Comparison of ENCODE assay signal across 8 mouse cellular contexts in the genomic region with DNA sequence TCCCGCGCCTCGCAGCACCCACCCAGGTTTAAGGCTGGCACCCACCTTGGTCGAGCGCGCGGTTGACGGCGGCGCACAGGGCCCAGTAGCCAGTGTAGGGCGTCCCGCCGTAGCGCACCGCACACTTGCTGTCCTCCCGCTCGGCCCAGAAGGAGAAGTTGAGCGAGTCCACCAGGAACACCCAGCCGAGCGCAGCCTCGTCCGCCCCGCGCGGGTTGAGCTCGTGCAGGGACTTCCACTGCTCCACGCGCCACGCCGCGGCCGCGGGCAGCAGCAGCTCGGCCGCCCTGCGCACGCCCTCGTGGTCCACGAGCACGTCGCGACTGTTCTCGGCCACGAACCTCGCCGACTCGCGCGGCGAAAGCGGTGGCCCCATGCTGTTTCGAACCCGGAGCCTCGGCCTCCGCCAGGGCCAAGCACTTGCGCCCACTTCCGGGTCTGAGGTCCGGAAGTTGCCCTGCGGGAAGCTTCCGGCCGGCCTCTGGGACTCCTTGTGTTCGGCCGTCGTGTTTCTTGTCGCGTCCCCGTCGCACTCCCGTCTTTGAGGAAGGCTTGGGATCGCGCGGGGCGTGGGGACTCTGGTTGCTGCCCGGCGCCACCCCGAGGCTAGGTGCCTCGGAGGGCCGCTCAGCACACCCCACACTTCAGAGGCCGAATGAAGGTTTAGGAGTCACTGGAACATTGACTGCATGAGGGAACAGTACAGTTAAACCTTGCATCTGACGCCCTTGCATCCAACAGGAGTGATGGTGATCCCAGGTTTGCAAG. TPM values are rescaled to one million over a fixed set of nuclear protein-coding genes. Genes with fewer than 3 reads are reported as not detected.
DNase-seq lines count a peak whose midpoint lies in the region; ATAC-seq and TF ChIP-seq lines count a peak whose summit lies in the region.

A gene (minus strand): TSS at position 447 of the 768 bp plus-strand sequence.

- no peak for TF ChIP-seq EP300 in heart, postnatal 0 days (IDR thresholded peaks at IDR 0.05; ENCODE audit: low read depth)

- peak; percentile 44; the same call in 1 of the 2 replicates for TF ChIP-seq POLR2A in lung, adult 2 months (IDR thresholded peaks at IDR 0.05; ENCODE audit: borderline replicate concordance, extremely low read depth, low read depth, low read length)
- TF ChIP-seq POLR2A in testis, adult 2 months (IDR thresholded peaks at IDR 0.05; ENCODE audit: control insufficient read depth, low read depth, low read length), result peak; percentile 46

- peaks cover 38% of the 10 kb centered on the region for H3K36me3 ChIP-seq in forebrain, embryonic 13.5 days (ENCODE audit: poor library complexity, severe bottlenecking)
- H3K36me3 ChIP-seq in heart, postnatal 0 days (replicated peaks; ENCODE audit: control insufficient read depth, insufficient read depth, low read length), result peaks cover 30% of the 10 kb centered on the region
- H3K36me3 ChIP-seq in neural tube, embryonic 14.5 days (ENCODE audit: control insufficient read depth, insufficient read depth, low read length), result peaks cover 16% of the 10 kb centered on the region
- H3K36me3 ChIP-seq in testis, adult 2 months (ENCODE audit: control insufficient read depth, insufficient read depth, low read length), result no peaks in the 10 kb centered on the region

- H3K4me2 ChIP-seq in forebrain, embryonic 13.5 days, result peak within 1 kb of the TSS; percentile 92
- peak within 1 kb of the TSS; percentile 72 for H3K4me2 ChIP-seq in heart, postnatal 0 days (ENCODE audit: low read depth, low read length)
- peak within 1 kb of the TSS; percentile 91 for H3K4me2 ChIP-seq in neural tube, embryonic 14.5 days (ENCODE audit: low read depth, low read length)

- peaks cover 5% of the 10 kb centered on the region for H3K4me1 ChIP-seq in forebrain, embryonic 13.5 days
- H3K4me1 ChIP-seq in heart, postnatal 0 days (ENCODE audit: control insufficient read depth, insufficient read depth), result peaks cover 6% of the 10 kb centered on the region; the same call in 1 of the 2 replicates
- 0 out of 2 replicates have a peak, but pooled peaks cover 3% of the 10 kb centered on the region for H3K4me1 ChIP-seq in lung, adult 2 months (ENCODE audit: control insufficient read depth, insufficient read depth, low read length)
- H3K4me1 ChIP-seq in neural tube, embryonic 14.5 days (ENCODE audit: control insufficient read depth, insufficient read depth, low read length), result 0 out of 2 replicates have a peak, but pooled peaks cover 4% of the 10 kb centered on the region
- H3K4me1 ChIP-seq in testis, adult 2 months (ENCODE audit: control insufficient read depth, insufficient read depth, low read length), result peaks cover 3% of the 10 kb centered on the region; the same call in 1 of the 2 replicates

- peak; percentile 27 for DNase-seq in c-Kit-negative CD71-positive TER-119-positive erythroid progenitor cells, embryonic 14.5 days (ENCODE audit: low read depth, low spot score)
- peak; percentile 61 for DNase-seq in heart, postnatal 0 days (ENCODE audit: low spot score)
- peak; percentile 64 to 82 for DNase-seq in kidney, postnatal 36 days
- DNase-seq in lung, adult 2 months, result peak; percentile 75

- peak within 1 kb of the TSS; percentile 82 for H3K4me3 ChIP-seq in forebrain, embryonic 13.5 days
- H3K4me3 ChIP-seq in heart, postnatal 0 days (ENCODE audit: low read depth, low read length), result peak within 1 kb of the TSS; percentile 56
- peak within 1 kb of the TSS; percentile 91 for H3K4me3 ChIP-seq in lung, adult 2 months (replicated peaks; ENCODE audit: extremely low read depth, low read depth, low read length)
- peak within 1 kb of the TSS; percentile 73 for H3K4me3 ChIP-seq in neural tube, embryonic 14.5 days (ENCODE audit: low read depth, low read length)
- H3K4me3 ChIP-seq in testis, adult 2 months (ENCODE audit: control insufficient read depth, low read depth, low read length), result peak within 1 kb of the TSS; percentile 92

- no peak for TF ChIP-seq CTCF in heart, postnatal 0 days (IDR thresholded peaks at IDR 0.05; ENCODE audit: low read depth)
- no peak for TF ChIP-seq CTCF in lung, adult 2 months (IDR thresholded peaks at IDR 0.05; ENCODE audit: insufficient read depth, low read length)
- no peak for TF ChIP-seq CTCF in testis, adult 2 months (IDR thresholded peaks at IDR 0.05; ENCODE audit: control insufficient read depth, insufficient read depth, insufficient replicate concordance, low read depth, low read length)

- peaks cover 16% of the 10 kb centered on the region for H3K9me3 ChIP-seq in forebrain, embryonic 13.5 days (replicated peaks)
- H3K9me3 ChIP-seq in heart, postnatal 0 days (replicated peaks; ENCODE audit: control insufficient read depth, low read length), result 0 out of 2 replicates have a peak, but pooled peaks cover 17% of the 10 kb centered on the region
- no peaks in the 10 kb centered on the region; the same call in 1 of the 2 replicates for H3K9me3 ChIP-seq in neural tube, embryonic 14.5 days (ENCODE audit: control insufficient read depth, low read length)

- peak; percentile 46 for ATAC-seq in CD4-positive, CD25-positive, alpha-beta regulatory T cell, adult 4 months
- peak; percentile 56 for ATAC-seq in forebrain, embryonic 13.5 days
- ATAC-seq in heart, postnatal 0 days (ENCODE audit: insufficient read depth, low read depth), result peak; percentile 74
- peak; percentile 73 for ATAC-seq in neural tube, embryonic 14.5 days (ENCODE audit: low read depth)

- peak within 1 kb of the TSS; percentile 85 for H3K9ac ChIP-seq in forebrain, embryonic 13.5 days
- H3K9ac ChIP-seq in heart, postnatal 0 days (replicated peaks; ENCODE audit: low read depth, low read length), result peak within 1 kb of the TSS; percentile 57
- H3K9ac ChIP-seq in neural tube, embryonic 14.5 days (replicated peaks; ENCODE audit: low read depth, low read length), result peak within 1 kb of the TSS; percentile 78

- WGBS in forebrain, embryonic 13.5 days, result 2% methylated on average over 80 of the region's 80 CpGs
- 3% methylated on average over 78 of the region's 80 CpGs for WGBS in heart, postnatal 0 days
- 1% methylated on average over 80 of the region's 80 CpGs for WGBS in lung, adult 2 months
- WGBS in neural tube, embryonic 14.5 days, result 4% methylated on average over 80 of the region's 80 CpGs

- 0 out of 2 replicates have a peak within 1 kb of the TSS, but pooled peaks have one; percentile 40 for H3K27ac ChIP-seq in forebrain, embryonic 13.5 days
- peak within 1 kb of the TSS; percentile 2; the same call in 1 of the 2 replicates for H3K27ac ChIP-seq in heart, postnatal 0 days (ENCODE audit: low read depth)
- no peak within 1 kb of the TSS for H3K27ac ChIP-seq in neural tube, embryonic 14.5 days (ENCODE audit: low read depth, low read length)
- peak within 1 kb of the TSS; percentile 72 for H3K27ac ChIP-seq in testis, adult 2 months (ENCODE audit: control insufficient read depth, insufficient read depth, low read depth, low read length)

- no peaks in the 10 kb centered on the region for H3K27me3 ChIP-seq in forebrain, embryonic 13.5 days
- no peaks in the 10 kb centered on the region for H3K27me3 ChIP-seq in heart, postnatal 0 days (ENCODE audit: control insufficient read depth, insufficient read depth, low read length)
- H3K27me3 ChIP-seq in neural tube, embryonic 14.5 days (ENCODE audit: control insufficient read depth, insufficient read depth, low read length), result no peaks in the 10 kb centered on the region
- H3K27me3 ChIP-seq in testis, adult 2 months (ENCODE audit: control insufficient read depth, insufficient read depth, low read length), result no peaks in the 10 kb centered on the region

RNA-seq across cellular contexts. Expression of the gene that starts here (rescaled TPM):
- 10 to 100 TPM; 11.7 to 15.1 TPM for polyA plus RNA-seq in CD4-positive, CD25-positive, alpha-beta regulatory T cell, adult 4 months (2017; shearing (Covaris generic))
- 24.4 and 26.3 TPM in 2 replicates for polyA plus RNA-seq in forebrain, embryonic 13.5 days (2015; fragmentation: Nextera tagmentation; extraction: Ambion mirVana)
- 24.9 and 32.7 TPM in 2 replicates for total RNA-seq in heart, postnatal 0 days (2014; rRNA removed; ENCODE audit: low replicate concordance)
- 25.7 and 26.5 TPM in 2 replicates for polyA plus RNA-seq in heart, postnatal 0 days (2015; fragmentation: Nextera tagmentation; extraction: Ambion mirVana)
- 22.1 and 28.9 TPM in 2 replicates for polyA plus RNA-seq in lung, adult 2 months (2012; rRNA removed)
- 24.5 TPM in 2 replicates for polyA plus RNA-seq in neural tube, embryonic 14.5 days (2014; fragmentation: Nextera tagmentation; extraction: Ambion mirVana)
- 3.4 and 3.9 TPM in 2 replicates for polyA plus RNA-seq in testis, adult 2 months (2012; rRNA removed)
